Mouse (Mus musculus): Measurements from ENCODE around the gene Rita1. TPM values are rescaled to one million over a fixed set of nuclear protein-coding genes. Genes with fewer than 3 reads are reported as not detected.

The Rita1 gene
- polyA plus RNA-seq, 1 experiment from 2014 or later = 26.5 TPM

- 0 out of 2 replicates have a peak, but pooled peaks have one; percentile 1 for ATAC-seq (ENCODE audit: low read depth)
Observed at GRCm38 (mm10) chr5:120566681-120567252, 45.6 kb downstream of the Rita1 start.

GRCm38 (mm10) chr5:120566101-120566500 lies 46.3 kb downstream of the Rita1 start:
- H3K9ac ChIP-seq (replicated peaks; ENCODE audit: low read depth, low read length) = no peak overlapping the region
- no peaks in the 10 kb centered on the region for H3K36me3 ChIP-seq (ENCODE audit: control insufficient read depth, insufficient read depth, low read length)
- no peaks in the 10 kb centered on the region for H3K27me3 ChIP-seq (ENCODE audit: control insufficient read depth, insufficient read depth, low read length)
- peak overlapping the region; percentile 93 for H3K27ac ChIP-seq (ENCODE audit: low read depth, low read length)
- H3K9me3 ChIP-seq (ENCODE audit: control insufficient read depth, low read length) = no peaks in the 10 kb centered on the region
- 17% methylated on average over 5 of the region's 5 CpGs for WGBS
- H3K4me3 ChIP-seq (ENCODE audit: low read depth, low read length) = no peak overlapping the region
- ATAC-seq (ENCODE audit: low read depth) = peak; percentile 36; the same call in 1 of the 2 replicates
- no peak overlapping the region for H3K4me2 ChIP-seq (ENCODE audit: low read depth, low read length)
- peaks cover 71% of the 10 kb centered on the region for H3K4me1 ChIP-seq (ENCODE audit: control insufficient read depth, insufficient read depth, low read length)

More at GRCm38 (mm10) chr5:120566681-120567252, 45.6 kb downstream of the Rita1 start:
- Histone ChIP-seq H3K9ac (replicated peaks; ENCODE audit: low read depth, low read length) (no peak overlapping the region), H3K36me3 (ENCODE audit: control insufficient read depth, insufficient read depth, low read length) (no peaks in the 10 kb centered on the region), H3K27me3 (ENCODE audit: control insufficient read depth, insufficient read depth, low read length) (no peaks in the 10 kb centered on the region), H3K27ac (ENCODE audit: low read depth, low read length) (peak overlapping the region; percentile 93), H3K4me3 (ENCODE audit: low read depth, low read length) (no peak overlapping the region), H3K4me2 (ENCODE audit: low read depth, low read length) (peak overlapping the region; percentile 26; the same call in 1 of the 2 replicates), H3K9me3 (ENCODE audit: control insufficient read depth, low read length) (no peaks in the 10 kb centered on the region), H3K4me1 (ENCODE audit: control insufficient read depth, insufficient read depth, low read length) (peaks cover 77% of the 10 kb centered on the region)
- WGBS = 33% methylated on average over 9 of the region's 9 CpGs

GRCm38 (mm10) chr5:120565171-120565905 lies 47.1 kb downstream of the Rita1 start:
- Histone ChIP-seq H3K4me3 (ENCODE audit: low read depth, low read length) (no peak overlapping the region), H3K27ac (ENCODE audit: low read depth, low read length) (peak overlapping the region; percentile 93), H3K27me3 (ENCODE audit: control insufficient read depth, insufficient read depth, low read length) (no peaks in the 10 kb centered on the region), H3K36me3 (ENCODE audit: control insufficient read depth, insufficient read depth, low read length) (no peaks in the 10 kb centered on the region), H3K9ac (replicated peaks; ENCODE audit: low read depth, low read length) (no peak overlapping the region), H3K9me3 (ENCODE audit: control insufficient read depth, low read length) (no peaks in the 10 kb centered on the region), H3K4me1 (ENCODE audit: control insufficient read depth, insufficient read depth, low read length) (peaks cover 67% of the 10 kb centered on the region), H3K4me2 (ENCODE audit: low read depth, low read length) (no peak overlapping the region)
- 15% methylated on average over 15 of the region's 15 CpGs for WGBS
- no peak for ATAC-seq (ENCODE audit: low read depth)

GRCm38 (mm10) chr5:120563914-120564311 lies 48.5 kb downstream of the Rita1 start:
- Histone ChIP-seq H3K36me3 (ENCODE audit: control insufficient read depth, insufficient read depth, low read length) (no peaks in the 10 kb centered on the region), H3K27me3 (ENCODE audit: control insufficient read depth, insufficient read depth, low read length) (no peaks in the 10 kb centered on the region), H3K4me2 (ENCODE audit: low read depth, low read length) (no peak overlapping the region), H3K27ac (ENCODE audit: low read depth, low read length) (0 out of 2 replicates have a peak overlapping the region, but pooled peaks have one; percentile 18), H3K9me3 (ENCODE audit: control insufficient read depth, low read length) (no peaks in the 10 kb centered on the region), H3K4me3 (ENCODE audit: low read depth, low read length) (no peak overlapping the region), H3K4me1 (ENCODE audit: control insufficient read depth, insufficient read depth, low read length) (peaks cover 53% of the 10 kb centered on the region), H3K9ac (replicated peaks; ENCODE audit: low read depth, low read length) (no peak overlapping the region)
- WGBS = 51% methylated on average over 4 of the region's 4 CpGs
- no peak for ATAC-seq (ENCODE audit: low read depth)

GRCm38 (mm10) chr5:120562956-120563913 lies 49.2 kb downstream of the Rita1 start:
- Histone ChIP-seq H3K27me3 (ENCODE audit: control insufficient read depth, insufficient read depth, low read length) (no peaks in the 10 kb centered on the region), H3K27ac (ENCODE audit: low read depth, low read length) (peak overlapping the region; percentile 63), H3K4me2 (ENCODE audit: low read depth, low read length) (no peak overlapping the region), H3K9ac (replicated peaks; ENCODE audit: low read depth, low read length) (no peak overlapping the region), H3K4me1 (ENCODE audit: control insufficient read depth, insufficient read depth, low read length) (peaks cover 46% of the 10 kb centered on the region), H3K4me3 (ENCODE audit: low read depth, low read length) (no peak overlapping the region), H3K9me3 (ENCODE audit: control insufficient read depth, low read length) (no peaks in the 10 kb centered on the region), H3K36me3 (ENCODE audit: control insufficient read depth, insufficient read depth, low read length) (no peaks in the 10 kb centered on the region)
- WGBS = 53% methylated on average over 28 of the region's 28 CpGs
- ATAC-seq (ENCODE audit: low read depth) = no peak

GRCm38 (mm10) chr5:120560616-120561311 lies 51.6 kb downstream of the Rita1 start:
- H3K4me2 ChIP-seq (ENCODE audit: low read depth, low read length) = 0 out of 2 replicates have a peak overlapping the region, but pooled peaks have one; percentile 19
- WGBS = 10% methylated on average over 16 of the region's 16 CpGs
- H3K9ac ChIP-seq (replicated peaks; ENCODE audit: low read depth, low read length) = no peak overlapping the region
- no peak overlapping the region for H3K4me3 ChIP-seq (ENCODE audit: low read depth, low read length)
- H3K27me3 ChIP-seq (ENCODE audit: control insufficient read depth, insufficient read depth, low read length) = no peaks in the 10 kb centered on the region
- H3K4me1 ChIP-seq (ENCODE audit: control insufficient read depth, insufficient read depth, low read length) = peaks cover 22% of the 10 kb centered on the region
- no peak for ATAC-seq (ENCODE audit: low read depth)
- H3K9me3 ChIP-seq (ENCODE audit: control insufficient read depth, low read length) = no peaks in the 10 kb centered on the region
- no peaks in the 10 kb centered on the region for H3K36me3 ChIP-seq (ENCODE audit: control insufficient read depth, insufficient read depth, low read length)
- H3K27ac ChIP-seq (ENCODE audit: low read depth, low read length) = no peak overlapping the region; the same call in 1 of the 2 replicates

- H3K27ac ChIP-seq (ENCODE audit: low read depth, low read length) = no peak overlapping the region; the same call in 1 of the 2 replicates
- no peaks in the 10 kb centered on the region for H3K9me3 ChIP-seq (ENCODE audit: control insufficient read depth, low read length)
- H3K4me2 ChIP-seq (ENCODE audit: low read depth, low read length) = no peak overlapping the region; the same call in 1 of the 2 replicates
- 60% methylated on average over 9 of the region's 9 CpGs for WGBS
- H3K9ac ChIP-seq (replicated peaks; ENCODE audit: low read depth, low read length) = no peak overlapping the region
- H3K36me3 ChIP-seq (ENCODE audit: control insufficient read depth, insufficient read depth, low read length) = no peaks in the 10 kb centered on the region
- ATAC-seq (ENCODE audit: low read depth) = no peak
- H3K27me3 ChIP-seq (ENCODE audit: control insufficient read depth, insufficient read depth, low read length) = no peaks in the 10 kb centered on the region
- no peak overlapping the region for H3K4me3 ChIP-seq (ENCODE audit: low read depth, low read length)
- peaks cover 16% of the 10 kb centered on the region for H3K4me1 ChIP-seq (ENCODE audit: control insufficient read depth, insufficient read depth, low read length)
Observed at GRCm38 (mm10) chr5:120560129-120560615, 52.2 kb downstream of the Rita1 start.

GRCm38 (mm10) chr5:120558762-120559161 lies 53.6 kb downstream of the Rita1 start:
- no peak overlapping the region for H3K9ac ChIP-seq (replicated peaks; ENCODE audit: low read depth, low read length)
- WGBS = 62% methylated on average over 14 of the region's 14 CpGs
- no peak for ATAC-seq (ENCODE audit: low read depth)
- no peak overlapping the region for H3K27ac ChIP-seq (ENCODE audit: low read depth, low read length)
- H3K36me3 ChIP-seq (ENCODE audit: control insufficient read depth, insufficient read depth, low read length) = 0 out of 2 replicates have a peak, but pooled peaks cover 4% of the 10 kb centered on the region
- H3K4me3 ChIP-seq (ENCODE audit: low read depth, low read length) = no peak overlapping the region
- peaks cover 12% of the 10 kb centered on the region for H3K4me1 ChIP-seq (ENCODE audit: control insufficient read depth, insufficient read depth, low read length)
- H3K9me3 ChIP-seq (ENCODE audit: control insufficient read depth, low read length) = no peaks in the 10 kb centered on the region
- no peaks in the 10 kb centered on the region for H3K27me3 ChIP-seq (ENCODE audit: control insufficient read depth, insufficient read depth, low read length)
- no peak overlapping the region for H3K4me2 ChIP-seq (ENCODE audit: low read depth, low read length)

All from neural tube, embryonic 14.5 days (tissue).